Mouse (Mus musculus) intestine, postnatal 0 days (tissue): ENCODE measurements at regions not wholly inside any gene's neighbourhood (a gene's known extent, or its start where the extent isn't known, plus 50 kb on each side); places are given as distances from the start of the nearest gene placed in this dataset.

Source experiments
- ATAC-seq: fragments of 200-750 bp; cut with Nextera tagmentation; 2 replicates; pipeline ENCODE4 v1.8.0; 2017; ENCODE audit warnings: mild to moderate bottlenecking, moderate TSS enrichment, moderate library complexity
- H3K27ac ChIP-seq: fragments of 300-500 bp; sonication (generic); 2 replicates; pipeline ENCODE4 v1.5.1; 2014; ENCODE audit warnings: mild to moderate bottlenecking, low read depth, low read length, moderate library complexity
- H3K27me3 ChIP-seq: fragments of 300-500 bp; sonication (generic); replicated peaks from 2 replicates; pipeline ENCODE4 v1.6.1; 2014; ENCODE audit warnings: low read length, mixed read lengths; ENCODE audit not compliant: control insufficient read depth, insufficient read depth
- H3K36me3 ChIP-seq: fragments of 300-500 bp; sonication (generic); 2 replicates; pipeline ENCODE4 v1.6.1; 2014; ENCODE audit warnings: mild to moderate bottlenecking, moderate library complexity; ENCODE audit not compliant: control insufficient read depth, insufficient read depth
- H3K4me1 ChIP-seq: fragments of 300-500 bp; sonication (generic); replicated peaks from 2 replicates; pipeline ENCODE4 v1.6.1; 2014; ENCODE audit warnings: antibody characterized with exemption, low read length, mixed read lengths; ENCODE audit not compliant: control insufficient read depth, insufficient read depth
- H3K4me2 ChIP-seq: fragments of 300-500 bp; sonication (generic); replicated peaks from 2 replicates; pipeline ENCODE4 v1.6.1; 2014; ENCODE audit warnings: low read depth, mild to moderate bottlenecking, moderate library complexity
- H3K4me3 ChIP-seq: fragments of 300-500 bp; sonication (generic); 2 replicates; pipeline ENCODE4 v1.5.1; 2014; ENCODE audit warnings: low read depth, low read length
- H3K9ac ChIP-seq: fragments of 300-500 bp; sonication (generic); 2 replicates; pipeline ENCODE4 v1.6.1; 2014; ENCODE audit warnings: mild to moderate bottlenecking, low read depth, low read length
- H3K9me3 ChIP-seq: fragments of 300-500 bp; sonication (generic); 2 replicates; pipeline ENCODE4 v1.6.1; 2016; ENCODE audit warnings: mixed run types; ENCODE audit not compliant: control insufficient read depth
- CTCF ChIP-seq: sonication (generic); IDR thresholded peaks from 2 replicates; pipeline ENCODE4 v1.5.1; 2016; ENCODE audit warnings: low read depth, mild to moderate bottlenecking, control low read depth, antibody characterized with exemption, moderate library complexity
- WGBS: fragments of 180-500 bp; shearing (Covaris S2); extraction: QIAGEN DNeasy Blood & Tissue Kit; methylation state at CpG from one replicate; pipeline ENCODE4 v1.1.7; 2014; 5-methylcytosine and 5-hydroxymethylcytosine counted together

- no peak for TF ChIP-seq CTCF
- no peak overlapping the region for H3K27ac ChIP-seq
- H3K4me2 ChIP-seq: no peak overlapping the region
- WGBS: 50% methylated on average over 2 of the region's 2 CpGs
- H3K9ac ChIP-seq: no peak overlapping the region
- ATAC-seq: no peak
- no peak overlapping the region for H3K4me3 ChIP-seq
- no peaks in the 10 kb centered on the region for H3K36me3 ChIP-seq
- H3K4me1 ChIP-seq: no peaks in the 10 kb centered on the region
- H3K9me3 ChIP-seq: no peaks in the 10 kb centered on the region
- H3K27me3 ChIP-seq: no peaks in the 10 kb centered on the region
These were observed 244.8 kb downstream of the Gm11361 start for GRCm38 (mm10) chr13:28502171-28502570.

DNA sequence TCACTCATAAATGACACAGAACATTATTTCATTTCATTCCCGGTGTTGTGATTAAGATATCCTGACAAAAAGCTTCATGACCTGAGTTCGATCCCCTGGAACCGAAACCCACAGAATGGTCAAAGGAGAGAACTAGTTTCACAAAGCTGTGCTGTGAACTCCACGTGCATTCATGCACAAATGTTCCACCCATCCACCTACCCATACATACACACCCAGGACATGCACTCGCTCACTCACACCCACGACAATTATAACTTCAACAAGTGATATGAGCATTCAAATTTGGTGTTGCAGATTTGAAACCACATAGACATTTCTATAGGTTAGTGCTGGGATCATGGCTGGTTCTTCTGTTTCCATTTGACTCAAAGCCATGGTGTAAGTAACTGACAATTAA lies 243.4 kb downstream of the Gm11361 start:
- ATAC-seq: no peak
- 93% methylated on average over 6 of the region's 6 CpGs for WGBS
- TF ChIP-seq CTCF: no peak

DNA sequence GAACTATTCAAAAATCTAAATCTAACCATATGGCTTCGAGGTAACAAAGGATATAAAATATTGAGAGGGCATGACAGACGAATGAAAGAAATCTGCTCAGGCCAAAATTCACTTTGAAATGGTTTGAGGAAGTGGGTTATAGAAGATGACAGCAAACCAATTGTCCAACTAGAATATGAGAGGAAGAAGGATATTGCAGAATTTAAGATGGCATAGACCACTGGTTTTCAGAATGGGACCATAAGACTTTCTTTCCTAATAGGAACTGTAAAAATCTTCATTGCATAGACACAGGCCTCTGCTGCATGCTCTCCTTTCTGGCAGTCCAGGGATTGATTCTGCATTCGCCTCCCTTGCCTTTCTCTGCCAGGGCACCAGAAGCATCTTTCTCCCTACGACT lies 240.2 kb downstream of the Gm11361 start:
- H3K9me3 ChIP-seq: no peaks in the 10 kb centered on the region
- no peak overlapping the region for H3K27ac ChIP-seq
- no peak overlapping the region for H3K9ac ChIP-seq
- no peaks in the 10 kb centered on the region for H3K36me3 ChIP-seq
- 93% methylated on average over 4 of the region's 4 CpGs for WGBS
- no peaks in the 10 kb centered on the region for H3K4me1 ChIP-seq
- no peak for ATAC-seq
- no peak overlapping the region for H3K4me2 ChIP-seq
- no peak overlapping the region for H3K4me3 ChIP-seq
- H3K27me3 ChIP-seq: no peaks in the 10 kb centered on the region
- TF ChIP-seq CTCF: no peak

More for the DNA sequence above, 243.4 kb downstream of the Gm11361 start:
- Histone ChIP-seq H3K4me2 (no peak overlapping the region), H3K27ac (no peak overlapping the region), H3K27me3 (no peaks in the 10 kb centered on the region), H3K9ac (no peak overlapping the region), H3K4me3 (no peak overlapping the region), H3K4me1 (no peaks in the 10 kb centered on the region), H3K36me3 (no peaks in the 10 kb centered on the region), H3K9me3 (no peaks in the 10 kb centered on the region)

GRCm38 (mm10) chr13:28492015-28492414 lies 234.7 kb downstream of the Gm11361 start:
- 62% methylated on average over 2 of the region's 2 CpGs for WGBS
- Histone ChIP-seq H3K27ac (no peak overlapping the region), H3K9me3 (no peaks in the 10 kb centered on the region), H3K27me3 (no peaks in the 10 kb centered on the region), H3K4me1 (no peaks in the 10 kb centered on the region), H3K4me3 (no peak overlapping the region), H3K4me2 (no peak overlapping the region), H3K9ac (no peak overlapping the region), H3K36me3 (no peaks in the 10 kb centered on the region)
- no peak for ATAC-seq
- TF ChIP-seq CTCF: no peak

DNA sequence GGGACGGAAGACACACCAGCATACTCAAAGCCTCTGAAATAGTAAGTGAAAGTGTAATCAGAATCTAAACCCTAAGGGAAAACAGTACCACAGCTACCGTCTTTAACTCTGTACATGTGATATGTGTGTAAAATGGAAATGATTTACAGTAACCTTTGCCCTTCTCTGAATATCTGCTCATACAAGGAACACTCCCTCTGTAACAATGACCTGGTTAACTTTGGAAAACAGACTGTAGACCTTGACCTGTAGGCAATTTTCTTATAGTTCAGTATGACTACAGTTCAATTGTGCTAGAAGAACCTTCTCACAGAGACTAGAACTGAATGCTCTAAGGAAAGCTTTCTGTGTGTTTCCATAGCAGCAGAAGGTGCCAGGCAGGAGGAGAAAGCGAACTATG lies 226.4 kb downstream of the Gm11361 start:
- H3K9ac ChIP-seq: no peak overlapping the region
- ATAC-seq: peak; percentile 94
- WGBS: 55% methylated on average over 3 of the region's 3 CpGs
- H3K4me1 ChIP-seq: no peaks in the 10 kb centered on the region
- no peak overlapping the region for H3K4me3 ChIP-seq
- H3K36me3 ChIP-seq: no peaks in the 10 kb centered on the region
- no peak for TF ChIP-seq CTCF
- H3K27me3 ChIP-seq: no peaks in the 10 kb centered on the region
- H3K4me2 ChIP-seq: 0 out of 2 replicates have a peak overlapping the region, but pooled peaks have one; percentile 24
- H3K27ac ChIP-seq: no peak overlapping the region
- no peaks in the 10 kb centered on the region for H3K9me3 ChIP-seq

GRCm38 (mm10) chr13:28481224-28481965 lies 224.1 kb downstream of the Gm11361 start:
- Histone ChIP-seq H3K27ac (no peak overlapping the region), H3K27me3 (no peaks in the 10 kb centered on the region), H3K4me3 (no peak overlapping the region), H3K4me1 (no peaks in the 10 kb centered on the region), H3K4me2 (no peak overlapping the region), H3K9ac (no peak overlapping the region), H3K9me3 (no peaks in the 10 kb centered on the region), H3K36me3 (no peaks in the 10 kb centered on the region)
- ATAC-seq: no peak
- no peak for TF ChIP-seq CTCF
- WGBS: 75% methylated on average over 7 of the region's 7 CpGs
